Mouse (Mus musculus) olfactory bulb, adult 2 months (tissue): ENCODE data around the gene Camta1. TPM values are rescaled to one million over a fixed set of nuclear protein-coding genes. Genes with fewer than 3 reads are reported as not detected.

Source experiments
- H3K27ac ChIP-seq: fragments of 200-500 bp; 2 replicates; pipeline ENCODE4 v1.5.1; 2012; ENCODE audit warnings: low read depth, low read length; ENCODE audit not compliant: insufficient read depth
- H3K4me1 ChIP-seq: fragments of 200-500 bp; 2 replicates; pipeline ENCODE4 v1.6.1; 2012; ENCODE audit warnings: low read length; ENCODE audit not compliant: control insufficient read depth, insufficient read depth
- H3K4me3 ChIP-seq: fragments of 200-500 bp; 2 replicates; pipeline ENCODE4 v1.5.1; 2012; ENCODE audit warnings: mild to moderate bottlenecking, low read depth, low read length, moderate library complexity; ENCODE audit not compliant: insufficient read depth
- CTCF ChIP-seq: fragments of 200-500 bp; IDR thresholded peaks from 2 replicates; pipeline ENCODE4 v1.5.1; 2012; ENCODE audit warnings: low read depth, mild to moderate bottlenecking, low read length, moderate library complexity; ENCODE audit not compliant: insufficient read depth
- POLR2A ChIP-seq: fragments of 200-500 bp; IDR thresholded peaks from 2 replicates; pipeline ENCODE4 v1.6.1; 2012; ENCODE audit warnings: mild to moderate bottlenecking, low read depth, low read length, moderate library complexity; ENCODE audit not compliant: insufficient read depth
- WGBS: fragments of 180-500 bp; shearing (Covaris S2); methylation state at CpG from one replicate; pipeline ENCODE4 v1.1.7; 2018; 5-methylcytosine and 5-hydroxymethylcytosine counted together
- polyA plus RNA-seq: library from polyadenylated mRNA; stranded (reverse); fragments of >200 nt; gene quantifications from 2 replicates; pipeline ENCODE4 v1.2.4, GENCODE M21; 2012; ENCODE audit warnings: low replicate concordance; ENCODE audit not compliant: missing spikeins, insufficient read depth, insufficient read length

Camta1 gene
- polyA plus RNA-seq, 1 experiment, result 363 TPM

- TF ChIP-seq CTCF (no peak), POLR2A (no peak)
- 92% methylated on average over 4 of the region's 4 CpGs for WGBS
- no peaks in the 10 kb centered on the region for H3K4me1 ChIP-seq
- no peak overlapping the region for H3K4me3 ChIP-seq
- H3K27ac ChIP-seq, result no peak overlapping the region
Measured at GRCm38 (mm10) chr4:151528436-151528835, 333.2 kb downstream of the Camta1 start.

- H3K27ac ChIP-seq, result no peak overlapping the region
- 95% methylated on average over 3 of the region's 3 CpGs for WGBS
- no peak overlapping the region for H3K4me3 ChIP-seq
- H3K4me1 ChIP-seq, result no peaks in the 10 kb centered on the region
- TF ChIP-seq CTCF (no peak), POLR2A (no peak)
Measured at GRCm38 (mm10) chr4:151527763-151528162, 333.9 kb downstream of the Camta1 start.

GRCm38 (mm10) chr4:151520103-151520502, 341.6 kb downstream of the Camta1 start:
- no peak for TF ChIP-seq CTCF
- TF ChIP-seq POLR2A, result no peak
- 59% methylated on average over 8 of the region's 8 CpGs for WGBS
- Histone ChIP-seq H3K4me3 (no peak overlapping the region), H3K27ac (no peak overlapping the region), H3K4me1 (peaks cover 27% of the 10 kb centered on the region)

- WGBS, result 44% methylated on average over 7 of the region's 7 CpGs
- Histone ChIP-seq H3K4me3 (no peak overlapping the region), H3K27ac (no peak overlapping the region), H3K4me1 (peaks cover 27% of the 10 kb centered on the region)
- TF ChIP-seq CTCF (no peak), POLR2A (no peak)
Measured at GRCm38 (mm10) chr4:151519011-151519410, 342.7 kb downstream of the Camta1 start.

GRCm38 (mm10) chr4:151516998-151517799, 344.5 kb downstream of the Camta1 start:
- Histone ChIP-seq H3K4me3 (no peak overlapping the region), H3K4me1 (peaks cover 27% of the 10 kb centered on the region), H3K27ac (no peak overlapping the region)
- TF ChIP-seq POLR2A (no peak), CTCF (no peak)
- whole genome bisulfite sequencing, result 55% methylated on average over 11 of the region's 11 CpGs

- WGBS, result 91% methylated on average over 5 of the region's 5 CpGs
- H3K4me3 ChIP-seq, result no peak overlapping the region
- TF ChIP-seq CTCF, result no peak
- no peak for TF ChIP-seq POLR2A
- H3K4me1 ChIP-seq, result peaks cover 21% of the 10 kb centered on the region
- H3K27ac ChIP-seq, result no peak overlapping the region
Measured at GRCm38 (mm10) chr4:151515316-151515715, 346.4 kb downstream of the Camta1 start.

- WGBS, result 87% methylated on average over 4 of the region's 4 CpGs
- TF ChIP-seq POLR2A (no peak), CTCF (no peak)
- Histone ChIP-seq H3K4me1 (no peaks in the 10 kb centered on the region), H3K4me3 (no peak overlapping the region), H3K27ac (no peak overlapping the region)
Measured at GRCm38 (mm10) chr4:151511092-151511491, 350.6 kb downstream of the Camta1 start.

GRCm38 (mm10) chr4:151510417-151510816, 351.3 kb downstream of the Camta1 start:
- TF ChIP-seq CTCF (no peak), POLR2A (no peak)
- no peak overlapping the region for H3K4me3 ChIP-seq
- WGBS, result 84% methylated on average over 4 of the region's 4 CpGs
- H3K27ac ChIP-seq, result no peak overlapping the region
- no peaks in the 10 kb centered on the region for H3K4me1 ChIP-seq

GRCm38 (mm10) chr4:151506701-151507100, 355.0 kb downstream of the Camta1 start:
- H3K27ac ChIP-seq, result no peak overlapping the region
- WGBS, result 77% methylated on average over 6 of the region's 6 CpGs
- no peaks in the 10 kb centered on the region for H3K4me1 ChIP-seq
- no peak overlapping the region for H3K4me3 ChIP-seq
- TF ChIP-seq CTCF (no peak), POLR2A (no peak)
